Mouse (Mus musculus) liver, postnatal 0 days (tissue): ENCODE results near the gene Twf2. TPM values are rescaled to one million over a fixed set of nuclear protein-coding genes. Genes with fewer than 3 reads are reported as not detected.

Experiments used
- ATAC-seq: fragments of 200-750 bp; cut with Nextera tagmentation; 2 replicates; pipeline ENCODE4 v1.8.0; 2017; ENCODE audit warnings: mild to moderate bottlenecking, moderate library complexity
- DNase-seq: peaks from one replicate; pipeline ENCODE4 v3.0.0-alpha.2; 2016
- H3K27ac ChIP-seq: fragments of 300-500 bp; sonication (generic); 2 replicates; pipeline ENCODE4 v1.5.1; 2014; ENCODE audit warnings: antibody characterized with exemption, moderate library complexity, mild to moderate bottlenecking, low read depth
- H3K27me3 ChIP-seq: fragments of 300-500 bp; sonication (generic); 2 replicates; pipeline ENCODE4 v1.6.1; 2014; ENCODE audit warnings: low read length, control low read depth, mixed read lengths; ENCODE audit not compliant: insufficient read depth
- H3K36me3 ChIP-seq: fragments of 300-500 bp; sonication (generic); replicated peaks from 2 replicates; pipeline ENCODE4 v1.6.1; 2014; ENCODE audit warnings: mild to moderate bottlenecking, control low read depth, low read length, moderate library complexity, mixed read lengths; ENCODE audit not compliant: insufficient read depth
- H3K4me1 ChIP-seq: fragments of 300-500 bp; sonication (generic); 2 replicates; pipeline ENCODE4 v1.6.1; 2014; ENCODE audit warnings: antibody characterized with exemption, mild to moderate bottlenecking, control low read depth; ENCODE audit not compliant: insufficient read depth
- H3K4me2 ChIP-seq: fragments of 300-500 bp; sonication (generic); 2 replicates; pipeline ENCODE4 v1.6.1; 2014; ENCODE audit warnings: low read depth, mild to moderate bottlenecking, low read length, moderate library complexity, mixed read lengths
- H3K4me3 ChIP-seq: fragments of 300-500 bp; sonication (generic); 2 replicates; pipeline ENCODE4 v1.5.1; 2014; ENCODE audit warnings: low read depth, low read length
- H3K9ac ChIP-seq: fragments of 300-500 bp; sonication (generic); replicated peaks from 2 replicates; pipeline ENCODE4 v1.6.1; 2014; ENCODE audit warnings: mild to moderate bottlenecking, moderate library complexity
- H3K9me3 ChIP-seq: fragments of 300-500 bp; sonication (generic); 2 replicates; pipeline ENCODE4 v1.6.1; 2016; ENCODE audit warnings: mild to moderate bottlenecking, control low read depth, low read length, mixed read lengths
- CTCF ChIP-seq: sonication (generic); IDR thresholded peaks from 2 replicates; pipeline ENCODE4 v1.5.1; 2016; ENCODE audit warnings: antibody characterized with exemption, low read depth
- EP300 ChIP-seq: IDR thresholded peaks from 2 replicates; pipeline ENCODE4 v1.6.1; 2016; ENCODE audit warnings: antibody characterized with exemption, low read depth, mild to moderate bottlenecking
- WGBS: fragments of 180-500 bp; shearing (Covaris S2); extraction: QIAGEN DNeasy Blood & Tissue Kit; methylation state at CpG from one replicate; pipeline ENCODE4 v1.1.7; 2014; ENCODE audit not compliant: insufficient replicate concordance; 5-methylcytosine and 5-hydroxymethylcytosine counted together
- polyA plus RNA-seq: library from polyadenylated mRNA; unstranded; fragments of >200 nt; fragmentation: Nextera tagmentation; extraction: Ambion mirVana; gene quantifications from 2 replicates; pipeline ENCODE4 v1.2.1, GENCODE M21; 2015

Gene Twf2
- polyA plus RNA-seq, 1 experiment from 2014 or later: 23.0 TPM

DNA sequence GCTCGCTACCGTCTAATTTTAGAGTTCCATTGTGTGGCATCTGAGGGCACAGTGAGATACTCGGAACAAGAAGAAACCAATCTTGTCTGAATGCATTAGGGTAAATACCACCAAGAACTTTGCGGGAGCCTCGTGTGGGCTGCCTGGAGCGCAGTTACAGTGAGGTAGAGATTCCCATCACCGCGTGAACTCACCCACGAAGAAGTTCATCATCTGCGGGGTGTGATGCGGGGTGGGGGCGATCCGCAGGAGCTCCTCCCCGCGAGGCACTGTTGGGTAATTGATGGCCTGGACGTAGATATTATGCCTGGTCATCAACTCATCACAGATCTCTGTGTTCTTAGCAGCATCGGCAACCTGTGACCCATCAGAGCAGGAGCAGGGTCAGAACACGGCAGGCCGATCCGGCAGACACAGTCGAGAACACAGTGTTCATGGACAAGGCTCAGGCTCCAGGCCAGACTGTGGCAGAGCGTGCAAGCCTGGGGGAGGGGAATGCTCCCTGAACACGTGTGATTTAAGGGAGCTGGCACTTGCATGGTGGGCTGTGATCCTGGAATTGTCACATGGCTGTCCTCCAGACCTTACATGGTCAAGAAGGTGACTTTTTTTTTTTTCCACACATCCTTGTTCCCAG lies 32.4 kb downstream of the Twf2 start:
- peak; percentile 83 for ATAC-seq
- Histone ChIP-seq H3K27ac (0 out of 2 replicates have a peak overlapping the region, but pooled peaks have one; percentile 11), H3K9me3 (no peaks in the 10 kb centered on the region), H3K4me1 (peaks cover 5% of the 10 kb centered on the region), H3K4me3 (no peak overlapping the region), H3K9ac (peak overlapping the region; percentile 21; the same call in 1 of the 2 replicates), H3K27me3 (no peaks in the 10 kb centered on the region), H3K36me3 (peaks cover 71% of the 10 kb centered on the region), H3K4me2 (no peak overlapping the region)
- no peak for TF ChIP-seq EP300
- TF ChIP-seq CTCF: no peak
- 78% methylated on average over 23 of the region's 23 CpGs for WGBS
- no peak for DNase-seq

DNA sequence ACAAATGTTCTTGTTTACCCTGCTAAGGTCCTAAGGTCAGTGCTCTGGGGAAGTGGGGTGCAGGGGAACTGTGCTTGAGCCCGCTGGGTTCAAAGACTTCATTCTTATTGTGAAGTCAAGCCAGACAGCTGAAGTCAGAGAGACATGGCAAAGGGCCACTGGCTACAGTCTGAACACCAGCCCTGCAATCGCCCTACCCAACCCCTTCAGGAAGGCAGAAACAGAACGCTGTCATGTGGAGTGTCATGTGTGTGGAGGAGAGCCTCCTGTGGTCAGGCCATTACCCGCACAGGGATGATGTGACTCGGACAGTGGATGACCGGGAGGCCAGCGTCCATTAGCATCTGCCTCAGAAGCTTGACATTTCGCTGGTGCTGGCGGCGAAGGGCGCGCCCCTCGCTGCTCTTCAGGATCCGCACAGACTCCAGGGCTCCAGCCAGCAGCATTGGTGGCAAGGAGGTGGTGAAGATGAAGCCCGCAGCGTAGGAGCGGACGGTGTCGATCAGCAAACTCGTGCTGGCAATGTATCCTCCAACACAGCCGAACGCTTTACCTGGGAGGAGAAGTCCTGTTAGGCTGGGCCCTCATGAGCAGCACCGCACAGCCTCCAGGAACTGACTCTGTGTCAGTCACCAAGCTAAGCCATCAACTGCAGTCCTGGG lies 33.4 kb downstream of the Twf2 start:
- H3K4me1 ChIP-seq: peaks cover 3% of the 10 kb centered on the region
- no peak for TF ChIP-seq CTCF
- TF ChIP-seq EP300: no peak
- no peak overlapping the region for H3K4me3 ChIP-seq
- no peaks in the 10 kb centered on the region for H3K9me3 ChIP-seq
- no peak overlapping the region for H3K9ac ChIP-seq
- DNase-seq (no peak), ATAC-seq (peak; percentile 62)
- WGBS: 81% methylated on average over 23 of the region's 23 CpGs
- no peak overlapping the region for H3K4me2 ChIP-seq
- no peaks in the 10 kb centered on the region for H3K27me3 ChIP-seq
- H3K36me3 ChIP-seq: peaks cover 79% of the 10 kb centered on the region
- H3K27ac ChIP-seq: 0 out of 2 replicates have a peak overlapping the region, but pooled peaks have one; percentile 22

DNA sequence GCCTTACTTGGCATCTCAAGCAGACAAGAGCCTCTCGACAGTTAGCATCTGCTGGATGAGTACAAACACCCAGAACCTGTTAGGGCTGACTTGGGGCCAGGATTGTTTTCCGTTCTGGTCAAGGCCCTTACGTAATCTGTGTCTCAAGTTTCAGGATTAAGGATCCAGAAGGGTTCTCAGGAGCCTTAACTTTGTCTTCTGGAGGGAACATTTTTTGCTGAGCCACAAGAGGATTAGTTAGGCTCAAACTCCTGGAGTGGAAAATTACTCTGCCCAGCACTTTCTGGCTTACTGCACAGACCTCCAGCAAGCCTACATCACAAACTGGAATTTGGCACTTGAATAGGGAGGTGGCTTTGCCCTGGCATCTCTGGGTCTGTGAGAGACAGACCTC lies 33.9 kb downstream of the Twf2 start:
- Histone ChIP-seq H3K27ac (peak overlapping the region; percentile 22; the same call in 1 of the 2 replicates), H3K9ac (no peak overlapping the region), H3K36me3 (peaks cover 84% of the 10 kb centered on the region)

DNA sequence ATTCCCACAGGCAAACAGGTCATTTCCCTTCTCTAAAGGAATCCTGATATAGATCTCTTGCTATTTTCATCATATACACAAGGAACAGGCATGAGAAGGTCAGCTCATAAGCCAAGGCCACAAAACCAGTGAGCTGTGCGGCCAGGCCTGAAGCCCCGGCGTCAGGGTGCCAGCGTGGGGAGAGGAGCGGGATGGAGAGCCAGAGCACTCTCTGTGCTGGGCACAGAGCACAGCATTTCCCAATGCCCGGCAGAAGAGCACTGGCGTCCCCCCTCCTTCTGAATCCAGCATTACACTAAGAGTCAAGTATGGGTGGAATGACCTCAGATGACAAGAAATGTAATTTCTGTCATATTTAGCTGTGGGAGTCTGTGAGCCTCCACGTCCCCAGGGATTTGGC lies 34.5 kb downstream of the Twf2 start:
- WGBS: 79% methylated on average over 8 of the region's 8 CpGs
- TF ChIP-seq EP300: no peak
- no peak for TF ChIP-seq CTCF
- H3K4me3 ChIP-seq: no peak overlapping the region
- no peak overlapping the region for H3K4me2 ChIP-seq
- H3K27me3 ChIP-seq: no peaks in the 10 kb centered on the region
- DNase-seq: no peak
- peaks cover 90% of the 10 kb centered on the region for H3K36me3 ChIP-seq
- ATAC-seq: no peak
- H3K4me1 ChIP-seq: peaks cover 3% of the 10 kb centered on the region
- no peak overlapping the region for H3K27ac ChIP-seq
- H3K9me3 ChIP-seq: no peaks in the 10 kb centered on the region
- H3K9ac ChIP-seq: no peak overlapping the region

More for the DNA sequence above, 33.9 kb downstream of the Twf2 start:
- no peaks in the 10 kb centered on the region for H3K27me3 ChIP-seq
- H3K4me2 ChIP-seq: no peak overlapping the region
- no peaks in the 10 kb centered on the region for H3K9me3 ChIP-seq
- H3K4me1 ChIP-seq: peaks cover 3% of the 10 kb centered on the region
- ATAC-seq: no peak
- no peak overlapping the region for H3K4me3 ChIP-seq
- TF ChIP-seq EP300 (no peak), CTCF (no peak)
- no peak for DNase-seq
- 81% methylated on average over 3 of the region's 3 CpGs for WGBS

DNA sequence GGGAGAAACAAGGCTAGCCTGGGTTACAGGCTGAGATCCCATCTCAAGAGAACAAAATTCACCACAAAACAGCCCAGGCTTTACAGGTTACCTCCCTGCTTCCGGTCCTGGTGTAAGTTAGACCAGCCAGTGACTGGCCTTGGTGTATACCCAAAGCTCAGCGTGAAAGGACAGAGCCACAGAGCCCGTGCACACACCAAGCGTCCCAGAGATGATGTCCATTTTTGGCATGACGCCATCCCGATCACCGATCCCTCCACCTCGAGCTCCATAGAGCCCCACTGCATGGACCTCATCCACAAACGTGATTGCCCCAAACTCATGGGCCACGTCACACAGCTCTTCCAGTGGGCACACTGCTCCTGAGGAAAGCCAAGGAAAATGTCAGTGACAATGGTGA lies 35.0 kb downstream of the Twf2 start:
- Histone ChIP-seq H3K4me2 (no peak overlapping the region), H3K4me3 (no peak overlapping the region), H3K9ac (no peak overlapping the region), H3K9me3 (no peaks in the 10 kb centered on the region), H3K27ac (no peak overlapping the region), H3K36me3 (peaks cover 89% of the 10 kb centered on the region), H3K27me3 (no peaks in the 10 kb centered on the region), H3K4me1 (peaks cover 3% of the 10 kb centered on the region)
- TF ChIP-seq CTCF (no peak), EP300 (no peak)
- WGBS: 90% methylated on average over 10 of the region's 10 CpGs
- no peak for ATAC-seq
- no peak for DNase-seq

DNA sequence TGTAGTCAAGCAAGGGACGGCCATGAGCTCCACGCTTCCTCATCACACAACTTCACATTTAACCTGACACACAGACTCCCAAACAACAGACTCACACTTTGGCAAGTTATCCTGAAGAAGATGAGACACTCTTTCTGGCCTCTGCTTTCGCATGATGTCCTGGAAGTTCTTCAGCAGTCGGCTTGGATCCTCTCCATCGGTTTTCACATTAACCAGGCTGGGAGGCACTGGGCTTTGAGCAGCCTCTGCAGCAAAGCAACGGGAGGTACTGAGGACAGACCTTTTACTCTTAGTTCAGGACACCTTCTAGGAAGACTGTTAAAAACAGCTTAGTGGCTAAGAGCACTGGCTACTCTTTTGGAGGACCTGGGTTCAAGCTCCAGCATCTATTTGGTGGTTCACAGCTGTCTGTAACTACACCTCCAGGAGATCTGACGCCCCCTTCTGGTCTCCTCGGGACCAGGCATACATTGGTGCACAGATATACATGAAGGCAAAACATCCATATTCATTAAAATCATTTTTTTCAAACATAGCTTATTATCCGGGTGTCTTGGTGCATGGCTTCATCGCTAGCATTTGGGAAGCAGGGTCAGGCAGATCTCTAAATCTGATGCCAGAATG lies 38.7 kb downstream of the Twf2 start:
- Histone ChIP-seq H3K4me2 (no peak overlapping the region), H3K27me3 (no peaks in the 10 kb centered on the region), H3K4me1 (peaks cover 7% of the 10 kb centered on the region), H3K4me3 (no peak overlapping the region), H3K9me3 (no peaks in the 10 kb centered on the region), H3K27ac (no peak overlapping the region), H3K36me3 (peaks cover 62% of the 10 kb centered on the region), H3K9ac (no peak overlapping the region)
- no peak for TF ChIP-seq EP300
- TF ChIP-seq CTCF: peak; percentile 22
- ATAC-seq (no peak), DNase-seq (no peak)
- WGBS: 84% methylated on average over 10 of the region's 10 CpGs
